Mouse (Mus musculus): ENCODE results near the gene Derl3.
"Not testable (repeated sequence)": the region's sequence is repeated elsewhere in the genome, so short reads cannot be mapped to it uniquely, and the experiment has no call there.

Gene Derl3

DNA sequence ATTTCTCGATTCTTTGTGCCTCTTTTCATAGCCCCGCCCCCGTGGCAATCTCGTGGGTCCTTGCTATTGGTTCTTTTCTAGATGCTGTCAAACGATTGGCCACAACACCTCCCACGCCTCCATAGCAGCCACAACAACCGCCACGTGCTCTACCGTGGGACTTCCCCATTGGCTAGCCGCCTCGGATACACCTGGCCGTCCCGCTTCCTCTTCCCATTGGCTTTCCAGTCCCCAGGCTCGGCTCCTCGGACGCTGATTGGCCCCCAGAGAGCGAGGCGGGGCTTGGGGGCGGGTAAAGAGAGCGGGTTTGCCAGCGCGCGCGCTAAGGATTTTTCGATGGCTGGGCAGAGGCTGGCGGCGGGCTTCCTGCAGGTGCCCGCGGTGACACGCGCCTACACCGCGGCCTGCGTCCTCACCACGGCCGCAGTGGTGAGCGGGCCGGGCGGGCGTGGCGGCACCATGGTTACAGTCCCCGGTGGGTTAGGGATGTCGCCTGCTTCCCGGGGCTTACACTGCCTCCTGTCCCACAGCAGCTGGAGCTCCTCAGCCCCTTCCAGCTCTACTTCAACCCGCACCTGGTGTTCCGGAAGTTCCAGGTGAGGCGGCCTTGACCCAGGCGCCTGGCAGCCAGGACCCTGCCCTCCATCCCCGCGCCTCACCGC lies at the start of gene Derl3:
Gene Derl3, plus strand, starts transcription at position 325 of the 662 bp plus-strand sequence.
- DNase-seq (ENCODE audit: low spot score in 2 of 2) = peak; percentile 93 to 97

DNA sequence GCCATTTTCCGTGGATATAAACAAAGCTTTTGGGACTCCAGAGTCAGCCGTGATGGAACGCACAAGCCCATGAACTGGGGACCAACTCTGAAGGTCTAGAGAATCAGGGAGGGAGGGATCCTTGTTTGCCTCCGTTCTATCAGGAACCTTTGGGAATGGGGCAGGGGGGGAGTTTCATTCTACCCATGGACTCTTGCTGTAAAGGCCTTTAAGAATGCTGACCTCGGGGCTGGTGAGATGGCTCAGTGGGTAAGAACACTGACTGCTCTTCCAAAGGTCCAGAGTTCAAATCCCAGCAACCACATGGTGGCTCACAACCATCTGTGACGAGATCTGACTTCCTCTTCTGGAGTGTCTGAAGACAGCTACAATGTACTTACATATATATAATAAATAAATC lies 49.3 kb upstream of the Derl3 start:
- DNase-seq (ENCODE audit: low spot score in 2 of 2) = not testable (repeated sequence)

DNA sequence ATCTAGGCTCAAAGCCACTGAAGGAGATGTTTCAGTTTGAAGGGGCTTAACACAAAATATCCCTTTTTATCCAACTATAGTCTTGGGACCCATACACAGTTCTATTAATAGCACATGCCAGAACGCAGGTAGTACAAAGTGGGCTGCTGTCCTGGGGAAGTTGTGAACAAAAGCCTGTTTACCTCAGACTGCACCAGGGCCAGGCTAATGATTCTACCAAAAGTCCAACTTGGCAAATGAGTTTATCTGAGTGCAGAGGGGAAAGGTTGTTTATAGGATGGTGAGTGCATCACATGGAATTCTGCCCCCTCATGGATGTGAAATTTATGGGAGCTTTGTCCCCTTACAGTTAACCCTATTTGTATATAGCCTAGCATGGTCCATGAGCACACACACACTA lies 48.4 kb upstream of the Derl3 start:
- DNase-seq (ENCODE audit: low spot score in 2 of 2) = no peak

DNA sequence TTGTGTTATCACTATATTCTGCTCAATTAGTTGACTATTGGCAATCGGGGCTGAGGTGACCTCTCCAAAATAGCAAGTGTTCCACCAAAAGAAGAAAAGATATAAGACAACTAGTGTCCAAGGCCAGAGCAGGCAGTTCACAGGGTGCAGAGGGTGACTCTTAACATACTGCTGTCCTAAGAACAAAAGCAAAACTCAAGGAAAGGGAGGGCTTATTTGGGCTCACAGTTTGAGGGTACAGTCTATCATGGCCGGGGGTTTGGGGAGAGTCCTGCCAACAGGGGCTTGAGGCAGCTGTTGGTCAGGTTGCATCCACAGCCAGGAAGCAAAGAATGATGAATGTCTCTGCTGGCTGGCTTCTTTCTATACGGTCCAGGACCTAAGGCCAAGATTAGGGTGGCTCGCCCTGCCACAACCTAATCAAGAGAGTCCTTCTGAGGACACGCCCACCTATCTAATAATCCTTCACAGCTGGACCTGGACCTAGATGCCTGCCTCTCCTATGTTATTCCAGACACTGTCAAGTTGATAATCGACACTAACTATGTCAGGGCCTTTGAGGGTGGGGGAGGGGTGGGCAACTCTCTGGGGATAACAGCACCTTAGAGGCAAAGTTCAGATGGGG lies 47.8 kb upstream of the Derl3 start:
- no peak for DNase-seq (ENCODE audit: low spot score in 2 of 2)

DNA sequence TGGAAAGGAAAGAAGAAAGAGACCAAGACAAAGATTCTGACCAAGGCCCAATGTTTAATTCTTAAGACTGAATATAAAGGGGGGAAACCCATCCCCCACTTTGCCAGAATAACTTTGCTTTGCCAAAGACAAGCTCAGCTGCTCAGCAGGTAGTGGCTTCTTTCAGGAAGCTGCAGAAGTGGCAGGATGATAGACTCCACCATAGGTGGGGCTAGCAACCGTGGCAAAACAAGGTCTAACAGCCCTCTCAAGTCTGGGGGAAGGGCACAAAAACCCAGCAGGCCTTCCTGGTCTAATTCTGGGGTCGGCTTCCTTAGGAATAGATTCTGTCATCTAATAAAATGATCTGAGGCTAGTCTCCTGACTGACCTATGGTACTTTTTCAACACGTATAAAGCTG lies 44.8 kb upstream of the Derl3 start:
- DNase-seq (ENCODE audit: low spot score in 2 of 2) = no peak

DNA sequence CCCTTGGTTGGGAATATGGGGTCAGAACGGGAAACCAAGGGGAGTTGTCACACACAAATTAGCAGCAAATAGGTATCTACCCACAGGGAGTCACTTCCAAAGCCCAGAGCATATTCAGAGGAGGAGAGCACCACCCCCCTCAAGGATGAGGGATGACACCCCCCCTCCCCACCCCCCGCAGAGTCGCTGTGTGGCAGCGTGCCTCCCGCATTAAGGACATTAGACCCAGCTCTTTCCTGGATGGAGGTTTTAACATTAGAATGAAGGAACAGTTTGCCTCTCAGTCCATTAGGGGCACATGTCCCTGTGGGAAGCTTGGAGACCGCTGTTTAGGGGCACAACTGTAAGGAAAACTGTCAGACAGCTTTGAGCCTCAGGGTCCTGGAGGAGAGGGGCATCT lies 42.1 kb upstream of the Derl3 start:
- no peak for DNase-seq (ENCODE audit: low spot score in 2 of 2)

DNA sequence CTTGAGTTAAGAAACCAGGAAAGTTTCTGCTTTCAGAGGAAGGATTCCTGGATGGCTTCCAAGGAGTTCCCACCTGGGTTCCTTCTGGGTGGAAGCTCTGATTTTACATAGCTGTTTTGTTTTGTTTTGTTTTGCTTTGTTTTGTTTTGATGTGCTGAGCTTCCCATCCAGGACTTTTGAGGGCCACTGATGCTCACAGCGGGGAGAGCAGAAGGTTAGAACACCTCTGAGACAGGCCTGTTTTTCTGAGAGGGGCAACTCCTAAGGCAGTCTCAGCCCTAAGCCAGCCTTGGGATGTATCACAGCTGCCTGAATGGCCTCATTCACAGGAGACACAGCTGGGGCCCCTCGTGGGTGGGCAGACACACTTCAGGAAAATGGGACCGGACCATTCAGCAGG lies 41.5 kb upstream of the Derl3 start:
- no peak for DNase-seq (ENCODE audit: low spot score in 2 of 2)

DNA sequence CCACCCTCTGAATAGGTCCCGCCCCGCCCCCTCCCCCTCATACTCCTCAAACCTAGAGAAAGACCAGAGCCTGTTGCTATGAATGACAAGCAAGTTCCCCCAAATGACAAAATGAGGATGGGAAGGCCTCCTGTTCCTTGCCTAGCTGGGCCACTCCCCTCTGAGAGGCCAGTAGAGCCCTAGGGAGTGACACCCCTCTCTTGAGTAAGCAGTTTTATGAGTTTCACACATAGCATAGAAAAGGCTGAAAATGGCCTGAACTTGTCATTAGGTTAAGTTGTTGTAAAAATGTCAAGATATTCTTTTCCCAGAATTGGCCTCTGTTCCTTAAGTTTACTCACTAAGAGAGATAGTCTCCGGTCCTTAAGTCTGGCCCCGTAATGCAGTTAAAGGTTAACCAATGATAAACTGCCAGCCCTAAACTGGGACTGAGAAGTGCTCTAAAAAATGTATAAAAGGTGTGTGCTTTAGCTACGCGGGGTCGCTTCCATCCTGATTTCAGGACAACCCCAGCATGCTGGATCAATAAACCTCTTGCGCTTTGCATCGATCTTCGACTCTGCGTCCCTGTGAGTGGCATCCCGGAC lies 40.6 kb upstream of the Derl3 start:
- no peak for DNase-seq (ENCODE audit: low spot score in 2 of 2)

DNA sequence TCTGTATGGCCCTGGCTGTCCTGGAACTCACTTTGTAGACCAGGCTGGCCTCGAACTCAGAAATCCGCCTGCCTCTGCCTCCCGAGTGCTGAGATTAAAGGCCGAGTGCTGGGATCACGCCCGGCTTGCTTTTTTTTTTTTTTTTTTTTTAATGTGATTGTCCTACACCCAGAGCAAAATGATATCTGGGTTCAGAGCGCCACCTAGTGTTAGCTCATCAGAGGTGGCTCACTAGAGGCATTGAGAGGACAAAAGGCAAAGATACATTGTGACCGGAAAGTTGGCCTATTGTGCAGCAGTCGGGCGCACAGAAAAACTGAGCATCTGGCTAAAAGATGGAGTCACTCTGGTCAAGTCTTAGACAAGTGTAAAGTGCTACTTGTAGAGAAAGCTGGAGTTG lies 39.8 kb upstream of the Derl3 start:
- DNase-seq (ENCODE audit: low spot score in 2 of 2) = peak; percentile 62 to 75

DNA sequence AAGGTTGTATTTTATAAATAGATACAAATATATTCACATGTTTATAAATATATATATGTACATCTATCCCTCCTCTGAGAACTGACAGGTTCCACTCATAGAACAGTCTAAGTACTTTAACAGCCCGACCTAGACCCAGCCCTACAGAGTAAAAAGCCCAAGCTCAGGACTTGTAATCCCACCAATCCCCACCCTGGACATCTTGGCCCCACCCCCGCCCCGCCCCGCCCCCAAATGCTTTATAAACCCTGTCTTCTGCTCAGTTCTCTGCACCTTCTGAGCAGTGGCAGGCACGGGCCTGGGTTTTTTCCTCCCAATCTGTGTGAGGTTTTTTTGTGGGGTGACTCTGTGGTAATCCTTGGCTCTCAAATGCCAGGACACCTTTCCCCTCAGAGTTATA lies 39.1 kb upstream of the Derl3 start:
- no peak for DNase-seq (ENCODE audit: low spot score in 2 of 2)

DNA sequence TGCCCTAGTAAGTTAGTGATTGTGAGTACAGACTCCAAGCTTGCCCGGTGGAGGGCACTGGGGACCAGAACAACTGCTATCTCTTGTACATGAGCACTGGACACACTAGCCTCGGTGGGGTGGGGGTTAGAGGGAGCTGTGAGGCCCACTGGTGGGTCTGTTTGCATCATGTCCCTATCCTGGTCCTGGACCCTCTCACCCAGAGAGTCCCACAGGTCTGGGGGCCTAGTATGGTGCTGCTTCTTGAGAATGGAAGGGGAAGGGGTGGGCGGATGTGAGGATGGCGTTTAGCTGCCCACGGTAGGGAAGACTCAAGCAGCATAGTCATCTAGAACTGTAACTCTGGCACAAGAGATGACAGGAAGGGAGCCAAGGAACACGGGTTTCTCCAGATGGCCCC lies 38.4 kb upstream of the Derl3 start:
- no peak for DNase-seq (ENCODE audit: low spot score in 2 of 2)

DNA sequence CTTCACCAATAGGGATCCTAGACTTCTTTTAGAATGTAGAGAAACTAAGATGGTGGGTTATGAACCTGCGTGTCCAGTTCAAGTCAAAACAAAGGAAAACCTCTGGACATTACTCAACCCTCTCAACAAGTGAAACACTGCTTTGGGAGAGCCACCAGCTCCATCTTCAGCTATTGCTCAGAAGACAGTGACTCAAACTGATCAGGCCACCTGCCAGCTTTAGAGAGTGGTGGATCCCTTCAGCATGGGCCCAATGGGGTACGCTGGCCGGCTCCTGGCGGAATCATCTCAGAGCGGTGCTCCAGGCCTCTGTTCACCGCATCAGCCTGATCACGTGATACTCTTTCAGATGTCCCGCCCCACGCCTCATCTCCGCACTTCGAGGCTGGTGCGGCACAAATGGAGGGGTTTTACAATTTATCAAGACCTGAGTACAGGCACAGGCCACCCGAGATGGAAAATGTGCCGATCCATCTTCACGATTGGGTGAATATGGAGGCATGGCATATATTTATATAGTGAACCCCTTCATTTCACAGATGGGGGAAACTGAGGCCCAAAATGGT lies 37.7 kb upstream of the Derl3 start:
- no peak for DNase-seq (ENCODE audit: low spot score in 2 of 2)

DNA sequence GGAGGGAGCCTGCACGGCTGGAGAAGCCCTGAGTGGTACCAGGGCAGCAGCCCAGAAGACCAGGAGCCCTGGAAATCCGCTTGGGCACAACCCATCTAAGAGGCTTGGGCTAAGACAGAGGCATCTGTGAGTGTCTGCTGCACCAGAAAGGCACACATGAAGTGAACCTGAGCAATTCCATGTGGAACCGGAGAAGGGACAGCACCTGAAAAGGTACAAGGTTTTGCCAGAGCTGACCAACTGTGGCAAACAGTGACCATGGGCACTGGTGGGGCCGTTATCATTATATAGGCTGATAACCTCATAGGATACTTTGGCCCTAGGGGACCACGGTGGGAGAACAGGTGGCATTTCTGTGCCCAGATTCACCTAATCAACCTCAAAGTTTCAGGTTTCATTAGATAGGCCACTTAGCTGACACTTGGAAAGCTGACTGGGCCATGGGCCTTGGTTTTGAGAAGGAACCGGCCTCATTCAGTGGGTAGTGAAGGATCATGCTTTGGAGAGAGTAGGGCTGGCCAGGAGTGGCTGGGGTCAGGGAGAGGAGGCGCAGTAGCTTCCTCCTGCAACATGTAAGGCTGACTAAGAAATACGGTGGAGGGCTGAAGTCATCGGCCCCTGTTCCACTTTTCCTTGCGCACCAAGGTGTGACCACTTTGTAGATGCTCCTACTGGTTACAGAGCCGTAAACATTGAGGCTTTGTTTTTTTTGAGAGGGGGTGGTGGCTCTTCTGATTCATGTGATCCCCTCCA lies 36.9 kb upstream of the Derl3 start:
- DNase-seq (ENCODE audit: low spot score in 2 of 2) = no peak

DNA sequence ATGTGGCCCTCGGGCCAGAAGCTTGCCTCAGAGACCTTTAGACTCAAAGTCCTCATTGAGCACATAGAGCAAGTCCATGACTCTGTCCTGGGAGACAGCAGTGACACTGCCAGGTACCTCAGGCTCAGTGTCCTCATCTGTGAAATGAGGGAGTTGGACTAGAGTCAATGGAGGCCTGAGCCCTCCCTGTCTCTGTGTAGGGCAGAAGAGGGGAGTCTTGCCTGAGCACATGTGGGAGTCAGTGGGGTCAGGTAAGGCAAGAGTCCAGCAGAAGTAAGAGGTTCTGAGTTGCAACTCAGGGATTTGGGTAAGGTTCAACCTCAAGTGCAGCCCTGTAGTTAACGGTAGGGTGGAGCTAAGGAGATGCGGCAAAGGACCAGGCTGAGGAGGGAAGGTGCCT lies 36.2 kb upstream of the Derl3 start:
- no peak for DNase-seq (ENCODE audit: low spot score in 2 of 2)

DNA sequence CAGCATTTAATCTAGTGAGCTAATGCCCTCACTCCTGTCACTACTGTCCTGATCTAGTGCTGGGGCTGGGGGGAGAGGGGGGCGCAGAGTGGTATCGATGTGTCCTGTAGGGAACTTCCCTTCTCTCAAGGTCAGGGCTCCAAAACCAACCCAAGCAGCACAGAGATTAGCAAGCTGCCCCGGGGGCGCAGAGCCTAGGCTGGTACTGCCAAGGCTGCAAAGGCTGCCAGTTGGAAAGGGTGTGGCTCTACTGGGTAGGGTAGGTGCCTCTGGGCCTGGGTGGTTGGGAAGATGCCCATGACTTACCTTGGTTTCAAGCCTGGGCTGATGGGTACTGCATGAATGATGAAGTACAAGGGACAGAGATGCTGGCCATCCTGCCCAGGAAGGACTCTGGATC lies 35.6 kb upstream of the Derl3 start:
- DNase-seq (ENCODE audit: low spot score in 2 of 2) = no peak

DNA sequence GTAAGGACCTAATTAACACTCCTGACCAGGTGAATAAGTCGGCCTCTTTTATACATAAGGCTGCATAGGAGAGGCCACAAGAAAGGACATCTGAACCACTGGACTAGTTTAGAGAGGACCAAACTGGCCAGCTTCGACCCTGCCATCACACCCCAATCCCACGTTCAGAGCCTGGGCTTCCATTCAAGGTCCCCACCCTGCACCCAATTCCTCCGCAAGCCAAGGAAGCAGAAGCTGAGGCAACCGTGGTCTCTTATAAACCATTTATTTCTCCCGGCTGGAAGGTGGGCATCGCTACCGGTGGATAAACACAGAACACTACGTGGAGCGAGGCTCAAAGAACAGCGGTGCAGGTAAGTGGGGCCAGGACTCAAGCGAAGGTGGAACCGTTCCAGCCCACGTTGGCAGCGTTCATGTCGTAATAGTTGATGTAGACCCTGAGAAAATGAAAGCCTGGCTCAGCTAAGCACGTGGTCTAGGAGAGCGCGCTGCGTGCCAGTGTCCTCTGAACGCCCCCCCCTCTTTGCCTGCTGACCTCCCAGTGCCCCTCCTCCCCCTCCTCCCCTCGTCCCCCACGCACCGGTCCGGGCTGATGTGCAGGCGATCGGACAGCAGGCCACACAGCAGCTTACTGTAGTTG lies 34.0 kb upstream of the Derl3 start:
- DNase-seq (ENCODE audit: low spot score in 2 of 2) = peak; percentile 37 to 38

DNA sequence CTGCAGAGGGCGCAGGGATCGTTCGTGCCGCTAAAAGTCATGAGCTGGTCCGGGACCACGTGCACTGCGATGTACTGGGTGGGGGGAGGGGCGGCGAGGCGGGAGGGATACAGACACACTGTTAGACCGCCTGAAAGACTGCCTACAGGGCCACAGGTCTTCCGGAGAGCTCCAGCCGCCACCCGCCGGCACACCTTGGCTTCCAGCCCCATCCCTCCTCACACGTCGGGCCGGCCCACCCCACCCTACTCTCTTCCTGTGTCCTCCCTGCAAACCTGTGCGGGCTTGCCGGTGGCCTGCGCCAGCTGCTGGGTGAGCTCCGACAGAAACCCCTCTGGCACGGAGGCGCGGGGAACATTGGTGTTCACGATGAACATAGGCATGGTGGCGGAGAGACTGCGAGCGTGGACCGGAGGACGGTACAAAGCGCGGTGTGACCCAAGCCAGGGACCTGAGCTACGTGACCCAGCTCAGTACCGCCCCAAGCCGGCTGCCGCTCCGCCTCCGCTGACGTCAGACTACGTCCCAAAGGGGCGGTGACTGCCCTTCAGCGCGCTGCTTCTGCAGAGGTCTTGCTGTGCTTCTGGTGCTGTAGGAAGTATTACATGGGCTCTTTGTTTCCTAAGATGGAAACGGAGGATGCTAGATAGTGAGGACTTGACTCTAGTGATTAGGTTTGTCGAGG lies 33.3 kb upstream of the Derl3 start, which contains the start of gene Mif:
Gene Mif, minus strand, starts transcription at position 455 of the 685 bp plus-strand sequence.
- peak; percentile 72 to 78 for DNase-seq (ENCODE audit: low spot score in 2 of 2)

DNA sequence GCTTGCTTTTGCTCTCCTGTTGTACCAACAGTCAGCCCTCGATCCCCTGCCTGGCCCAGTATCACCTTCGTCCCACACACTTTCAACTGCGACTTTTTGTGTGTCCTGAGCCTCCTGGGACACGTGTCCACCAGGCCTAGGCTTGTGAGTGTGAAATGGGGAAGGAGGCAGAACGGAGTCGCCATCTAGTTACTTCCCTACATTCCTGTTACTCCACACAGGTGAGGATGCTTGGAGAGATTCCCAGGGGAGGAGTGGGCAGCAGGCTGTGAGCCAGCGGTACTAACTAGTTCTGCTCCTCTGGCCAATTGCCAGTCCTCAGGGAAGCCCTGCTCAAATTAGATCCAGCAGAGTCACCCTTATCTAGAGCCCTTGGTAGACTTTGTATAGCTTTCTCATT lies 32.5 kb upstream of the Derl3 start:
- no peak for DNase-seq (ENCODE audit: low spot score in 2 of 2)

DNA sequence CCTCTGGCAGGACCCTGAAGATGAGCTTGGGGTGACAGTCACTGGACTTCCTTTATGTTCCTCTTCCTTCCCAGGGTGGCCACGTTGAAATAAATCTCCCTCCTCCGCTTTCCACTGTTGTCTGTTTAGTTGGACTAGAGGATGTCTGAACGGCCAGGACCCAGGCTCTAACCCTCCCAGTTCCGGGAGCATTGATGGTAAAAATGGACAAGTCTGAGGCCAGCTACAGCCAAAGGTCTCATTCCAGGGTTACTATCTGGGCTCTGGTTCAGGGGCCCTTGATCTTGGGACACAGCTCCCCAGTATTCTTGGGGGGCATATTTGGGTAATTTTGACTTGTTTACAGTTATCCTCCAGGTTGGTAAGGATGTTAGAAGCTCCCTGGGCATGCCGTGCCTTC lies 31.6 kb upstream of the Derl3 start:
- no peak for DNase-seq (ENCODE audit: low spot score in 2 of 2)

DNA sequence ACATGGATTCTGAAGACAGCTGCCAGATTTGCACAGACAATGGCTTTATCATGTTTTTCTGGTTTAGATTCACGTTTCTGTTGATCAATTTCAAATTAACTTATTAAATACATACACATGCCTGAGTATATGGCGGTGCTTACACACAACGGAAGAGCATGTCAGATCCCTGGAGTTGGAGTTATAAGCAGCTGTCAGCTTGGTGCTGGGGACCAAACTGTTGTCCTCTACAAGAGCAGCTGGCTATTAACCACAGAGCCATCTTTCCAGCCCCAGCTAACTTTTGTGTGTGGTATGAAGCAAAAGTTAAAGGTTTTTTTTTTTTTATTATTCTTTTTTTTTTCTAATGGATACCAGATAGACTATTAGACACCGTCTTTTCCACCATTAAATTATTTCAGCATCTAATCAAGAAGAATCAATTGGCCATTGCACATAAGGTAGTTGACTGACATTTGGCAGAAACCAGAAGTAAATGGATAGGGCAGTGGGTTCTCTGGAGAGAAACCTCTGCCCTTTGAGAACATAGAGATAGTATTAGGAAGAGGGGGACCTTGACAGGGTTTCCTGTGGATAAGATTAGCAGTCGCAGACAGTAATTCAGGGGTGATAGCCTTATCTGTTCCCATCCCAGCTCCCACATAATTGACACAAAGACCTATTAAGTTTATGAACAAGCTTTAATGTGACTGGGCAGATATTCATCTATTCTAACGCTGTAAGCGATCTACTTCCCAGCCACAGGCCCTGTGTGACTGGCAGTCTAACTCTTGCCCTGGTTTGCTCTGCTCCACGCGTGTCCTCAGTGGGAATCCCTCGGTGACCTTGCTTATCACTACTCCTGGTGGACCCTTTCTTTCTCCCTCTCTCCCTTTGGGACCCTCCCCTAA lies 20.9 kb upstream of the Derl3 start:
- no peak for DNase-seq (ENCODE audit: low spot score in 2 of 2)

All from frontal cortex, postnatal 14 days (tissue).